Mouse (Mus musculus): ENCODE measurements around the gene Jmjd7. TPM values are rescaled to one million over a fixed set of nuclear protein-coding genes. Genes with fewer than 3 reads are reported as not detected.

The Jmjd7 gene
- total RNA-seq, 1 experiment = 7.2 TPM

GRCm38 (mm10) chr2:120064639-120065038 is 37.4 kb downstream of the Jmjd7 start:
- in situ Hi-C loops (cut with MboI; ENCODE audit: low sequenced_read_pairs in 2 of 2, unreplicated experiment in 2 of 2) = no loop called here
- no peak overlapping the region for H3K9ac ChIP-seq (ENCODE audit: insufficient read depth, low read depth, low read length, poor library complexity, severe bottlenecking)
- no peak overlapping the region for H3K27ac ChIP-seq (ENCODE audit: insufficient read depth, low read depth, low read length, poor library complexity, severe bottlenecking)
- peaks cover 0 to 5% of the 10 kb centered on the region in 2 experiments; a peak in 1 of 4 replicates for H3K4me1 ChIP-seq (ENCODE audit: control insufficient read depth in 2 of 2, insufficient read depth in 2 of 2, low read length in 2 of 2, poor library complexity in 1 of 2)
- no peaks in the 10 kb centered on the region for H3K9me3 ChIP-seq (ENCODE audit: control insufficient read depth, insufficient read depth, low read depth, low read length)
- no peak overlapping the region; a peak in 1 of 4 replicates for H3K4me3 ChIP-seq (ENCODE audit: insufficient read depth in 1 of 2, low read depth in 1 of 2, low read length in 2 of 2, poor library complexity in 1 of 2, severe bottlenecking in 1 of 2)
- H3K36me3 ChIP-seq (ENCODE audit: control insufficient read depth, insufficient read depth, low read length, poor library complexity, severe bottlenecking) = no peaks in the 10 kb centered on the region
- TF ChIP-seq MAFK (IDR thresholded peaks at IDR 0.05; ENCODE audit: insufficient read depth, low read depth, low read length) = no peak
- no peak for TF ChIP-seq HCFC1 (IDR thresholded peaks at IDR 0.05; ENCODE audit: borderline replicate concordance, insufficient read depth, low read length)
- TF ChIP-seq CHD2 (IDR thresholded peaks at IDR 0.05; ENCODE audit: low read depth, low read length) = no peak
- TF ChIP-seq ZNF384 (IDR thresholded peaks at IDR 0.05; ENCODE audit: low read depth, low read length) = no peak
- TF ChIP-seq ZC3H11A (IDR thresholded peaks at IDR 0.05; ENCODE audit: borderline replicate concordance, low read depth, low read length) = no peak
- DNase-seq (ENCODE audit: low read depth, low spot score) = no peak

- Histone ChIP-seq H3K36me3 (ENCODE audit: control insufficient read depth, insufficient read depth, low read length, poor library complexity, severe bottlenecking) (no peaks in the 10 kb centered on the region), H3K9me3 (ENCODE audit: control insufficient read depth, insufficient read depth, low read depth, low read length) (no peaks in the 10 kb centered on the region), H3K9ac (ENCODE audit: insufficient read depth, low read depth, low read length, poor library complexity, severe bottlenecking) (no peak overlapping the region), H3K27ac (ENCODE audit: insufficient read depth, low read depth, low read length, poor library complexity, severe bottlenecking) (no peak overlapping the region), H3K4me1 (ENCODE audit: control insufficient read depth in 2 of 2, insufficient read depth in 2 of 2, low read length in 2 of 2, poor library complexity in 1 of 2) (peaks cover 0 to 5% of the 10 kb centered on the region in 2 experiments; a peak in 1 of 4 replicates), H3K4me3 (ENCODE audit: insufficient read depth in 1 of 2, low read depth in 1 of 2, low read length in 2 of 2, poor library complexity in 1 of 2, severe bottlenecking in 1 of 2) (no peak overlapping the region)
- TF ChIP-seq ZNF384 (IDR thresholded peaks at IDR 0.05; ENCODE audit: low read depth, low read length) = no peak
- TF ChIP-seq CHD2 (IDR thresholded peaks at IDR 0.05; ENCODE audit: low read depth, low read length) = no peak
- no peak for TF ChIP-seq HCFC1 (IDR thresholded peaks at IDR 0.05; ENCODE audit: borderline replicate concordance, insufficient read depth, low read length)
- no peak for TF ChIP-seq MAFK (IDR thresholded peaks at IDR 0.05; ENCODE audit: insufficient read depth, low read depth, low read length)
- no peak for TF ChIP-seq ZC3H11A (IDR thresholded peaks at IDR 0.05; ENCODE audit: borderline replicate concordance, low read depth, low read length)
- DNase-seq (ENCODE audit: low read depth, low spot score) = no peak
- in situ Hi-C loops (cut with MboI; ENCODE audit: low sequenced_read_pairs in 2 of 2, unreplicated experiment in 2 of 2) = no loop called here
Measured at GRCm38 (mm10) chr2:120065243-120065642, 38.0 kb downstream of the Jmjd7 start.

- TF ChIP-seq MAFK (IDR thresholded peaks at IDR 0.05; ENCODE audit: insufficient read depth, low read depth, low read length) (no peak), ZC3H11A (IDR thresholded peaks at IDR 0.05; ENCODE audit: borderline replicate concordance, low read depth, low read length) (no peak)
- H3K36me3 ChIP-seq (ENCODE audit: control insufficient read depth, insufficient read depth, low read length, poor library complexity, severe bottlenecking) = no peaks in the 10 kb centered on the region
- no peaks in the 10 kb centered on the region for H3K9me3 ChIP-seq (ENCODE audit: control insufficient read depth, insufficient read depth, low read depth, low read length)
- H3K9ac ChIP-seq (ENCODE audit: insufficient read depth, low read depth, low read length, poor library complexity, severe bottlenecking) = no peak overlapping the region
- no peak overlapping the region for H3K4me3 ChIP-seq (ENCODE audit: insufficient read depth in 1 of 2, low read depth in 1 of 2, low read length in 2 of 2, poor library complexity in 1 of 2, severe bottlenecking in 1 of 2)
- peaks cover 0 to 4% of the 10 kb centered on the region in 2 experiments; a peak in 1 of 4 replicates for H3K4me1 ChIP-seq (ENCODE audit: control insufficient read depth in 2 of 2, insufficient read depth in 2 of 2, low read length in 2 of 2, poor library complexity in 1 of 2)
- no peak overlapping the region for H3K27ac ChIP-seq (ENCODE audit: insufficient read depth, low read depth, low read length, poor library complexity, severe bottlenecking)
- in situ Hi-C loops (cut with MboI; ENCODE audit: low sequenced_read_pairs in 2 of 2, unreplicated experiment in 2 of 2) = no loop called here
- no peak for DNase-seq (ENCODE audit: low read depth, low spot score)
Measured at GRCm38 (mm10) chr2:120066224-120066623, 38.9 kb downstream of the Jmjd7 start.

- H3K36me3 ChIP-seq (ENCODE audit: control insufficient read depth, insufficient read depth, low read length, poor library complexity, severe bottlenecking) = no peaks in the 10 kb centered on the region
- H3K4me1 ChIP-seq (ENCODE audit: control insufficient read depth in 2 of 2, insufficient read depth in 2 of 2, low read length in 2 of 2, poor library complexity in 1 of 2) = peaks cover 0 to 4% of the 10 kb centered on the region in 2 experiments; a peak in 1 of 4 replicates
- in situ Hi-C loops (cut with MboI; ENCODE audit: low sequenced_read_pairs in 2 of 2, unreplicated experiment in 2 of 2) = no loop called here
- no peak for DNase-seq (ENCODE audit: low read depth, low spot score)
- peak overlapping the region; percentile 72 for H3K9ac ChIP-seq (ENCODE audit: insufficient read depth, low read depth, low read length, poor library complexity, severe bottlenecking)
- no peak overlapping the region for H3K27ac ChIP-seq (ENCODE audit: insufficient read depth, low read depth, low read length, poor library complexity, severe bottlenecking)
- peak overlapping the region; percentile 71 to 75 for H3K4me3 ChIP-seq (ENCODE audit: insufficient read depth in 1 of 2, low read depth in 1 of 2, low read length in 2 of 2, poor library complexity in 1 of 2, severe bottlenecking in 1 of 2)
- TF ChIP-seq CHD2 (IDR thresholded peaks at IDR 0.05; ENCODE audit: low read depth, low read length) (no peak), ZNF384 (IDR thresholded peaks at IDR 0.05; ENCODE audit: low read depth, low read length) (no peak), ZC3H11A (IDR thresholded peaks at IDR 0.05; ENCODE audit: borderline replicate concordance, low read depth, low read length) (peak; percentile 12; the same call in 1 of the 2 replicates)
- no peaks in the 10 kb centered on the region for H3K9me3 ChIP-seq (ENCODE audit: control insufficient read depth, insufficient read depth, low read depth, low read length)
Measured at GRCm38 (mm10) chr2:120068555-120069465, 41.5 kb downstream of the Jmjd7 start.

All from ES-E14 (cell line).